Mouse (Mus musculus): Measurements from ENCODE around the gene Dync1i1.
"Not testable (repeated sequence)": the region's sequence is repeated elsewhere in the genome, so short reads cannot be mapped to it uniquely, and the experiment has no call there.

Gene Dync1i1

GRCm38 (mm10) chr6:5725611-5726236 lies at the start of gene Dync1i1:
TSS of gene Dync1i1 (plus strand) at chr6:5725639.
- DNase-seq (ENCODE audit: low read depth, low spot score) = no peak

- no peak for DNase-seq (ENCODE audit: low read depth, low spot score)
Measured at GRCm38 (mm10) chr6:5679738-5680137, 45.7 kb upstream of the Dync1i1 start.

- DNase-seq (ENCODE audit: low read depth, low spot score) = no peak
Measured at GRCm38 (mm10) chr6:5701826-5702225, 23.6 kb upstream of the Dync1i1 start.

- not testable (repeated sequence) for DNase-seq (ENCODE audit: low read depth, low spot score)
Measured at GRCm38 (mm10) chr6:5707894-5708293, 17.5 kb upstream of the Dync1i1 start.

GRCm38 (mm10) chr6:5710063-5710605 lies 15.3 kb upstream of the Dync1i1 start:
- DNase-seq (ENCODE audit: low read depth, low spot score) = no peak

GRCm38 (mm10) chr6:5712620-5713019 lies 12.8 kb upstream of the Dync1i1 start:
- no peak for DNase-seq (ENCODE audit: low read depth, low spot score)

GRCm38 (mm10) chr6:5715101-5715618 lies 10.3 kb upstream of the Dync1i1 start:
- no peak for DNase-seq (ENCODE audit: low read depth, low spot score)

- DNase-seq (ENCODE audit: low read depth, low spot score) = no peak
Measured at GRCm38 (mm10) chr6:5718955-5719354, 6.5 kb upstream of the Dync1i1 start.

GRCm38 (mm10) chr6:5720716-5721115 lies 4.7 kb upstream of the Dync1i1 start:
- DNase-seq (ENCODE audit: low read depth, low spot score) = not testable (repeated sequence)

GRCm38 (mm10) chr6:5723986-5724385 lies 1.5 kb upstream of the Dync1i1 start:
- DNase-seq (ENCODE audit: low read depth, low spot score) = no peak

GRCm38 (mm10) chr6:5726237-5726670 lies 815 bp downstream of the Dync1i1 start:
- no peak for DNase-seq (ENCODE audit: low read depth, low spot score)

GRCm38 (mm10) chr6:5733217-5733616 lies 7.8 kb downstream of the Dync1i1 start:
- DNase-seq (ENCODE audit: low read depth, low spot score) = no peak

- no peak for DNase-seq (ENCODE audit: low read depth, low spot score)
Measured at GRCm38 (mm10) chr6:5734398-5734797, 9.0 kb downstream of the Dync1i1 start.

- no peak for DNase-seq (ENCODE audit: low read depth, low spot score)
Measured at GRCm38 (mm10) chr6:5734862-5735261, 9.4 kb downstream of the Dync1i1 start.

- no peak for DNase-seq (ENCODE audit: low read depth, low spot score)
Measured at GRCm38 (mm10) chr6:5739711-5740110, 14.3 kb downstream of the Dync1i1 start.

- no peak for DNase-seq (ENCODE audit: low read depth, low spot score)
Measured at GRCm38 (mm10) chr6:5741395-5742032, 16.1 kb downstream of the Dync1i1 start.

GRCm38 (mm10) chr6:5750079-5750711 lies 24.8 kb downstream of the Dync1i1 start:
- DNase-seq (ENCODE audit: low read depth, low spot score) = no peak

GRCm38 (mm10) chr6:5752128-5752527 lies 26.7 kb downstream of the Dync1i1 start:
- no peak for DNase-seq (ENCODE audit: low read depth, low spot score)

- no peak for DNase-seq (ENCODE audit: low read depth, low spot score)
Measured at GRCm38 (mm10) chr6:5752617-5753016, 27.2 kb downstream of the Dync1i1 start.

GRCm38 (mm10) chr6:5756509-5757130 lies 31.2 kb downstream of the Dync1i1 start:
- no peak for DNase-seq (ENCODE audit: low read depth, low spot score)

- DNase-seq (ENCODE audit: low read depth, low spot score) = no peak
Measured at GRCm38 (mm10) chr6:5762943-5763342, 37.5 kb downstream of the Dync1i1 start.

- DNase-seq (ENCODE audit: low read depth, low spot score) = no peak
Measured at GRCm38 (mm10) chr6:5768576-5768975, 43.1 kb downstream of the Dync1i1 start.

Measured in CD4-positive helper T cell, adult 2 months (primary cell).